Mouse (Mus musculus) yolk sac, embryonic 10.5 days (tissue): Measurements from ENCODE around the gene RPS10-NUDT3.

Experiments used
- DNase-seq: peaks from one replicate; pipeline ENCODE4 v3.0.0-alpha.2; 2017; ENCODE audit warnings: low spot score

Gene RPS10-NUDT3

DNA sequence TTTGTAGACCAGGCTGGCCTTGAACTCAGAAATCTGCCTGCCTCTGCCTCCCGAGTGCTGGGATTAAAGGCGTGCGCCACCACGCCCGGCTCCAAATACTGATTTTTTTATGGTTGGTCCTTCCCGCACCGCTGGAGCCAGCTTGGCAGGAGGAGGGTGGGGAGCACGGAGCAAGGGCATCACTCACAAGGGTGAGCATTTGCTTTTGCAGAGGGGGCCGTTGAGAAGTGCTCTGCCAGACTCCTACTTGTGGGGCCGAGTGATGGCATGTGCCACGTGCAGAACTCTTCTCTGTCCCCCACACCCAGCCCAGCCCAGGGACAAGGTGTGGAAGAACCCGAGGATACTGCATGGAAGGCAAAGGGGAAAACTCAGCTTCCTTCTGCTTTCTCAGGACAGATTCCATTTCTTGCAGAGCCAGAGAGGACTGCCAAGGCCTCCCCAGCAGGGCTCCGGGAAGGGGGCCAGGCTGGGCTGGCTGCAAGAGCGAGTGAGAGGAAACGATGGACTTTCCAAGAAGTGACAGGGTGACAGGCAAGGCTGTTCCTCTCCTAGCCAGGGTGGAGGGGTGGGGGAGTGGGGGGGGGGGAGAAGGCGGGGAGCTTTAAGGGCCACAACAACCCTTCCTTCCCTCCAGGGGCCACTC lies 60.4 kb downstream of the RPS10-NUDT3 start:
- DNase-seq, result no peak

DNA sequence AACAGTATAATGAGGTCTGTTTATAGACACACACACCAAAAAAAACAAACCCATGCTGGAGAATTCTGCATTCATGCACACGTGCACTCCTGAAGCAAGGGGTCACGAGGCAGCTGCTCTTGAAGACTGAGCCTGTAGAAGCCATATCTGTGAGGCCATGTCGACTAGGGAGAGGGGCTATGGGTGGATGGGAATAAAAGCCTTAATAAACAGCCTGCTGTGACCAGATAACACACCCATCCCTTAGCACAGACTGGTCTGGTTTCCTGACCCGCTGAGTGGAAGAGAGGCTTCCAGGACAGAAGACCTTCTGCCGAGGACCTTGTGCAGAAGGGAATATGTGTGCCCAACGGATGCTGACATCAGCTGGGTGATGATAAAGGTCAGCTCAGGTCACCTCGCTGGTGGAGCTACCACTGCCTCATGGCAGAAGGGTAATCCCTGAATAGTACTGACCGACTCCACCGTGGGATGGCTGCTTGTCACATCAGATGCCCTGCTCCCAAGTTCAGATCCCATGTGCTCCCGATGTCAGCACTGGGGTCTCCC lies 61.2 kb downstream of the RPS10-NUDT3 start:
- no peak for DNase-seq

- DNase-seq, result no peak
Observed at GRCm38 (mm10) chr17:27571315-27571714, 63.7 kb downstream of the RPS10-NUDT3 start.

DNA sequence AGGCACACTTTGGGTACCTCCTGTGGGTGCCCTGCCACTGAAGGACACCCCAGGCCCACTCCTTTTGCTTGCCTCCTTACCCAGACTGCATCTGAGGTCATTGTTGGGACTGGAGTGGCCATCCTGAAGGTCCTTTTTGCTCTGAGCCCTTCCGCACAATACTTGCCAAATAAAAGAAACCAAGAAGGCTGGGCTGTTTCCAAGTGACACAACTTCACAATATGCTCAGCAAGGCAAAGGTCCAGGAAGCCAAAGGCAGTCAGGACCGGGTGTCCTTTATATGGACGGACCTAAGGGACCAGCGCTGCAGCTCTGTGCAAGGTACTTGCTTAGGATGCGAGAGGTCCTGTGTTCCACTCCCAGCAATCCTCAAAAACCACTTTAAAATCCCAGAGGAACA lies 66.8 kb downstream of the RPS10-NUDT3 start:
- no peak for DNase-seq

GRCm38 (mm10) chr17:27565942-27566267 lies 69.1 kb downstream of the RPS10-NUDT3 start:
- no peak for DNase-seq

DNA sequence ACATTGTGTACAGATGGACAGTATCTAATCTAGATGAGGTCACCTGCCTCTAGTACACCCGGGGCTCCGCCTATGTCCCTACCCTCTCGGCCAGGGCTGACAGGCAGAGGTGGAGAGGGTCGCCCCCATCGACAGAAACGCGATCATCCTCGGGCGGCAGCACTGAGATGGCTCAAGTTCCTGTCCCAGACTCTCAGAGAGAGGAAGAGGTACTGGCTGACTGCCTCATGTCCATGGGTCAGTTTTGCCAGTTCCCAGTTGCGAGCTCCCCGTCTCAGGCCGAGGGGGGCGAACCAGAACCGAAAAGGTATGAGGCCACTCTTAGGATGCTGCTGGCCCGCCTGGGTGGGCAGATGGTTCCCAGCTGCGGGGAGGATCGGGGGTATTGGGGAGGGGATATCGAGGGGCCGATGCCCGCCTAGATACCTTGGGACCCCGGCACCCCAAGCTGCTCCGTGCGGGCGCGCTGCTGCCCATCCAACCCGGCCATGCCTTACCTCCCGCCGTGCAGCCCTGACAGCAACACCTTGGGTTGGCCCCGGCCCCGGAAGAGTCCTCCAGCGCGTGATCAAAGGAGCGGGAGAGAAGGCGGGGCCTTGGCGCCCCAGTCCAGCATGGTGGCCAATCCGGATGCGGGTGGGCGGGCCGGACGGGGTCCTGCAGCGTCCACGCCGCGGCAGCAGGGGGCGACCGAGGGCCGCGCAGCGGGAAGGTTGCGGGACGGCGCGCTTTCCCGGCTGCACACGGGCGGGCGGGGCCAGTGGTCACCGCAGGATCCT lies 69.7 kb downstream of the RPS10-NUDT3 start, which contains the start of gene AI413582:
TSS of gene AI413582 (minus strand) at position 594 of the 779 bp plus-strand sequence.
- DNase-seq, result peak; percentile 94

DNA sequence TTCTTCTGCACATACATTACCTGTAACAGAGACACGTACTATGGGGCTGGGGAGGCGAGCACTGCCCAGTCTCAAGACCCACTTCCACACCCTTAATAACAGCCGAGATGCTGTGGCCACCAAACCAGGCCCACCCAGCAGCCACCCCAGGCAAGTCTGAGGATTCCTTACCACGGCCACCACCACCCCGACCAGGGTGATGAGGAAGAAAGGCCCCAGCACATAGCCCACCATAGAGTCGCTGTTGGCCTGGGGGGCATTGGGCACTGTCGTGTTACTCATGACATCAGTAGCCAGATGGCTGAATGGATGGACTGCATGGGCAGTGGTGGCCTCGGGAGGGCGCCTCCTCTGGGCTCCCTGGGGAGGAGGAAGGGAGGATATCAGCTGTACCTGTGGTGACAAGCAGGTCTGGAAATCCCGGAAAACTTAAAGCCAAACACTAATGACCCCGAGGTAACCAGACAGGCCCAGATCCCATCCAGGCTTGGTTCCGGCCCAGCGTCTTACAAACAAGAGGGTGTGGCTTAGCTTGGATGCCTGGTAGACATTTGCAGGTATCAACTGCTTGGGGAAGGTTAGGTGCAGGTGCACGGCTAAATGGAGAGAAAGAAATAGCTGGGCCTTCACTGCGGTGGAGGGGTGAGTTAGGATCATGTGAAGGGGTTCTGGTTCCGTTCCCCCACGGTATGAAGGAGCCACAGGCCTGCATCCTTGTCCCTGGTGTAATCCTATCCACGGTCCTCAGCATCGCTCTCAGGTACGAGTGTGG lies 70.4 kb downstream of the RPS10-NUDT3 start:
- DNase-seq, result peak; percentile 66

DNA sequence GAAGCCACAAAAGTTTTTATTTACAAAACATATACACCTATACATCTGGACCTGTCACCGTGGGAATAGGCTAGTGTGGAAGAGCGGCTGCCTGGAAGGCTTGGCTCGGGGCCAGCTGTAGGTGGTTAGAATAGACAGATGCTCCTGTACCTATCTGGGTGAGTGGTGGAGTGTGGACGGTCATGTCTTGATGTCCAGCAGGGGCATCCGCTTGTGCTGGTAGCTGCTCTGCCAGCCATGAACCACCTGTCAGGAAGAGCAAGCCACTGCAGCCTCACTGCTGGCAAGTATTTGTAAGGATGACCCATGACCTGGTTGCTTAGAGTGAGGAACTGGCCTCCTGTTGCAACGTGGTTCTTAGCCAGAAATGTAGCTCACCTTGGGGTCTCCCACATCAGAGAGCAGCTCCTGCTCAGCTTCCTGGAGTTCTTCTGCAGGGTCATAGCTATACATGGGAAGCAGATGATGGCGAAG lies 71.2 kb downstream of the RPS10-NUDT3 start:
- no peak for DNase-seq

DNA sequence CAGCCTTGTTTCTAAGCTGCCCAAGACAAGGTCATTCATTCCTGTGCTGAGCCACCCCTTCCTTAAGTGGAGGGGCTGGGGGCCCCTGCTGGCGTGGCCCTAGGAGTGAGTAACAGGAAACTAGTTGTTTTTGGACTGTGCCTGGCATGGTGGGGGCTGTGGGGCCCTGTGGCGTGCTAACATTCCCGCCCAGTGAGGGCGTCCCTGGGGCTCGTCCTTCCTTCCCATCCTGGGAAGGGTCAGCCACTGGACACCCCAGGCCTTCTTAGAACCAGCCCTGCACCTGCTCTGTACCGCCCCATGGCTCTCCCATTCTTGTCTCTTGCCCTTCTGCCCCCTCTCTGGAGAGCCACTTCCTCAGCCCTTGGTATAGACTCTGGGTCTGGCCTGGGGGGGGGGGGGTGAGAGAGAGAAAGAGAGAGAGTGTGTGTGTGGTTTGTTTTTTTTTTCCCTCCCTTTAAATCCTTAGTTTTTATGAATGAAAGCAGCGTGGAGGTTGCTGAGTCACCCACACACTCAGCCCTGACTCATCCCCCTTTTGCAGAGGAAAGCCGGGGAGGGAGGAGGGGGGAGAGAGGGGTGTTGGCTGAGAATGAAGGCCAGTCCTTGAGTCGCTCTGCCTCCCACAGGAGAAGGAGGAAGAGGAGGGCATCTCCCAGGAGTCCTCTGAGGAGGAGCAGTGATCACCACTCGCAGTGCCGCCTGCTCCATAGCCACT lies 73.1 kb downstream of the RPS10-NUDT3 start:
- no peak for DNase-seq

GRCm38 (mm10) chr17:27560926-27561480 lies 74.0 kb downstream of the RPS10-NUDT3 start:
- DNase-seq, result no peak

- DNase-seq, result peak; percentile 65
Observed at GRCm38 (mm10) chr17:27559596-27559995, 75.4 kb downstream of the RPS10-NUDT3 start.

- DNase-seq, result no peak
Observed at GRCm38 (mm10) chr17:27558845-27559244, 76.2 kb downstream of the RPS10-NUDT3 start.

- DNase-seq, result no peak
Observed at GRCm38 (mm10) chr17:27557927-27558661, 76.9 kb downstream of the RPS10-NUDT3 start.

DNA sequence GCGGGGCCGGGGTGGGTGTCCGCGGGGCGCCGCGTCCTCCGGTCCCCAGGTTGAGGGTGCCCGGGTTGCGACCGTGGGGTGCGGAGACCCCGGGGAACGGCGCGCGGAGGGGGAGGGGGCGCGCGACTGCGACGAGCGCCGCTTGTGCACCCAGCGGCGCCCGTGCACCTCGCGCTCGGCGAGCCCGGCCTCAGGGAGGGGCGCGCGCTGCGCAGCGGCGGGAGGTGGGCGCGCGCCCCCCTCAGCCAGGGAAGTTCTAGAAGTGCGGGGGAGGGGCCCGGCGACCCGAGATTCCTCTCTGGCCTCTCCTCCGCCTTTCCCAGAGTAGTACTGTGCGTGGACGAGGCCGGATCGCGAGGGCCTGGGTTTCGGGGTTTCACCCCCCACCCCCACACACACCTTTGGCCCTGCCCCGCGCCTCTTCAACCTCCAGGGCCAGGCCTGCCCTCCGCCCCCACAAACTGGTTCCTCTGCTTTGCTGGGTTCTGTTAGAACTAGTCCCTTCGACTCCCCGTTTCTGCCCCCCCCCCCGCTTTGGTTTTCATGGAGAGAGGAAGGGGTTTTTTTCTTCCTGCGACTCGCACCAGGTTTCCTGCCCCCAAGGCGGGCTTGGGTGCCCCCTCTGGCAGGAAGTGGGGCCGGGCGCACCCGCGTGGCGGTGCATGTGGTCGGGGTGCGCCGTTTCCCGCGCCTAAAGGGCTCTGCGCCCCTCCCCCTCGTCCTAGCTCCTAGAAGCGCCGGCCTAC lies 77.7 kb downstream of the RPS10-NUDT3 start:
- peak; percentile 75 for DNase-seq

DNA sequence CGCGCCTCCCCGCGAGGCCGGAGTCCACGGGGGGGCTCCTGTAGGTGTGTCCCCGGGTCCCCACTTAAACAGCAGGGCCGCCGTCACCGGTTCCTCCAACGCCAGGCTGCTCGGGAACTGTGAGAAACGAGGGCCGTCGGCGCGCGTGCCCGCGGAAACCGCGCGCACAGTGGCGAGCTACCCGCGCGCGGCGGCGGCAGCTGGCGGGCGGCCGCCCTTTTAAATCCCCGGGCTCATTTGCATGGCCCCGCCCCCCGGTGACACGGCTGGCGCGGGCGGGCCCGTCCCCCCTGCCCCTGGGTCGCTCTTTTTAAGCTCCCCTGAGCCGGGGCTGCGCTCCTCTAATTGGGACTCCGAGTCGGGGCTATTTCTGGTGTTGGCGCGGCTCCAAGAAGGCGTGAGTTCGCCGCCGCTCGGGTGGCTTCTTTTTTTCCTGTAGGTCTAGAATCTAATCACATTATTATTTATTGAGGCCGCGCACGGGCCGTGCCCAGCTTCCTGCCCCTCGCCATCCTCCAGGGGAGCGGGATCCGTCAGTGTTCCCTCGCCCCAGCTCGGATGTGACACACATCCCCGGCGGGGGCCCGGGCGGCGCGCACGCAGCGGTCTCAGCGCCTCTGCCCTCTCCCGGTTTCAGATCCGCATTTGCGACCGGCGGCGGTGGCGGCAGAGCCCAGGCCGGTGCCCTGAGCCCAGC lies 78.6 kb downstream of the RPS10-NUDT3 start, which contains the start of gene Hmga1:
TSS of gene Hmga1 (plus strand) at position 183 of the 697 bp plus-strand sequence.
- peak; percentile 92 for DNase-seq

DNA sequence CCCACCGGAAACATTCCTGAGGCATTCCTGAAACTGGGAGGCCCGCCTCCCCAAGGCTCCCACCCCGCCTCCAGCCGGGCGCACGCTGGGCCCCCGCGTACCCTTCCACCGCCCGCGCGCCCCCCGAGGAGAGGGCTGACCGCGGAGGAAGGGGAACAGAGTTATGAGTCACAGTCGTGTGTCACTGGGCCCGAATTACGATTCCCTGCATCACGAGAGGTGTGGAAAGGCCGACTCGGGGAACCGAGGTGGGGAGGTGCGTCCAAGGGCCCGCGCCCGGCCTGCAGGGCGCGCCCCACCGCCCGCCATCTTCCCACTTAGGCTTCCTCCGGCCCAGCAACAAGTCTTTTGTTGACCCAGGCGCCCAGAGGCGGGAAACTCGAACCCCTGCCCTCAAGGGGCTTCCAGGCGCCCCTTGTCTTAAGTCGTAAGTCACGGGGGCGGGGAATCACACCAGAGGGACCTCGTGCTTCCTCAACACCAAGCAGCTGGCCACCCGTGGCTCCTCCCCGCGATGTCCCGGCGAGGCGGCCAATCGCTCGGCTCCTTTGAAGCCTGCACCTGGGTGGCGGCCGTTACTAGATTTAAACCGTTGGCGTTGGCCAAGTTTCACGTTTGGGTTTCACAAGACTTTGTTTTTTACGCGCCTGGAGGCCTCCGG lies 79.4 kb downstream of the RPS10-NUDT3 start:
- peak; percentile 92 for DNase-seq

GRCm38 (mm10) chr17:27555075-27555511 lies 79.9 kb downstream of the RPS10-NUDT3 start:
- DNase-seq, result peak; percentile 92
